Mouse (Mus musculus) testis, adult 2 months (tissue): Measurements from ENCODE around the gene Fbxl3. TPM values are rescaled to one million over a fixed set of nuclear protein-coding genes. Genes with fewer than 3 reads are reported as not detected.

Experiments used
- H3K27ac ChIP-seq: fragments of 200-500 bp; 2 replicates; pipeline ENCODE4 v1.5.1; 2012; ENCODE audit warnings: low read depth, low read length; ENCODE audit not compliant: control insufficient read depth, insufficient read depth
- H3K27me3 ChIP-seq: fragments of 200-500 bp; 2 replicates; pipeline ENCODE4 v1.6.1; 2012; ENCODE audit warnings: mild to moderate bottlenecking, low read length, moderate library complexity; ENCODE audit not compliant: control insufficient read depth, insufficient read depth
- H3K36me3 ChIP-seq: fragments of 200-500 bp; 2 replicates; pipeline ENCODE4 v1.6.1; 2012; ENCODE audit warnings: mild to moderate bottlenecking, low read length; ENCODE audit not compliant: control insufficient read depth, insufficient read depth
- H3K4me1 ChIP-seq: fragments of 200-500 bp; 2 replicates; pipeline ENCODE4 v1.6.1; 2012; ENCODE audit warnings: low read length; ENCODE audit not compliant: control insufficient read depth, insufficient read depth
- H3K4me3 ChIP-seq: fragments of 200-500 bp; 2 replicates; pipeline ENCODE4 v1.5.1; 2012; ENCODE audit warnings: low read depth, mild to moderate bottlenecking, low read length, moderate library complexity, mixed read lengths; ENCODE audit not compliant: control insufficient read depth
- CTCF ChIP-seq: fragments of 200-500 bp; IDR thresholded peaks from 2 replicates; pipeline ENCODE4 v1.5.1; 2012; ENCODE audit warnings: low read depth, mild to moderate bottlenecking, inconsistent platforms, low read length, moderate library complexity; ENCODE audit not compliant: control insufficient read depth, insufficient read depth, insufficient replicate concordance
- POLR2A ChIP-seq: fragments of 200-500 bp; IDR thresholded peaks from 2 replicates; pipeline ENCODE4 v1.6.1; 2012; ENCODE audit warnings: low read depth, mild to moderate bottlenecking, inconsistent platforms, low read length, moderate library complexity; ENCODE audit not compliant: control insufficient read depth
- polyA plus RNA-seq: library from polyadenylated mRNA; depleted of rRNA; stranded (reverse); fragments of >200 nt; gene quantifications from 2 replicates; pipeline ENCODE4 v1.2.3, GENCODE M21; 2012

Fbxl3 gene
- polyA plus RNA-seq, 1 experiment = 33.2 TPM

- no peaks in the 10 kb centered on the region for H3K4me1 ChIP-seq
- no peak for TF ChIP-seq POLR2A
- no peak for TF ChIP-seq CTCF
- H3K4me3 ChIP-seq = no peak overlapping the region
- H3K27me3 ChIP-seq = no peaks in the 10 kb centered on the region
- no peak overlapping the region for H3K27ac ChIP-seq
- no peaks in the 10 kb centered on the region for H3K36me3 ChIP-seq
Observed at GRCm38 (mm10) chr14:103102731-103103335, 3.5 kb upstream of the Fbxl3 start.

DNA sequence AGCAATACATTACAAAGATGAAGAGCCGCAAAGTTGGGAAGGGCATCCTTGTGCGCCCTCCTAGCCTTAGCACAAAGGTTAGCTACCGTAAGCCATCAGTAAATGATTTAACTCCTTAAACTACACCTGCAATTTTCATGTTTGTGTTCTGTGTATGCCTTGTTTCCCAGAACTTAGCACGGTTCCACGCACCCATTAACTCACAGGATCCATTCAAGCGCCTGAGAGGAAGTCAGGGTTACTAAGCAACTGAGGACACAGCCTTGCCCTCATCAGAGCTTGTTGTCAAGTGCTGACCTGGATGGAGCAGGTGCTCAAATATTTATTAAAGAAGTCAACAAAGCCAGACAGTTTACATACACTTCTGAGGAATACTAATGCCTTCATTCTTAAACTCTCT is 2.9 kb upstream of the Fbxl3 start:
- Histone ChIP-seq H3K4me1 (no peaks in the 10 kb centered on the region; the same call in 1 of the 2 replicates), H3K27me3 (no peaks in the 10 kb centered on the region), H3K27ac (no peak overlapping the region), H3K36me3 (no peaks in the 10 kb centered on the region), H3K4me3 (no peak overlapping the region)
- TF ChIP-seq CTCF = no peak

DNA sequence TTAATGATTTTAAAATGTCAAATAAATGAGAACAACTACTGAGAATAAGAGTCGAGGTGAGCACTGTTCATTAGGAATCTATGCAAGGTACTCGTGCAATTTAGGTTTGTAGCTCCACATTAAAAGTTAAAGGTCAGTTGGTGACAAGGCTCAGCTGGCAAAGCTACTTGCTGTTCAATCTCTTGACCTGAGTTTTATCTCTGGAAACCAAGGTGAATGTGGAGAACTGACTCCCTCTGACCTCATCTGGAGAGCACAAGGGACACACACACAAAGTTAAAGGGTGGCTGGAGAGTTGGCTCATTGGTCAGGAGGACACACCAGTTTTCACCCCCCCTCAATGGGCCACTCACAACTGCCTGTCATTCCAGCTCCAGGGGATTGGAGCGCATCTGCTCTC is 1.8 kb upstream of the Fbxl3 start:
- Histone ChIP-seq H3K4me3 (no peak overlapping the region), H3K27me3 (no peaks in the 10 kb centered on the region), H3K27ac (no peak overlapping the region), H3K4me1 (no peaks in the 10 kb centered on the region; the same call in 1 of the 2 replicates), H3K36me3 (no peaks in the 10 kb centered on the region)
- TF ChIP-seq POLR2A = no peak
- no peak for TF ChIP-seq CTCF

- no peak overlapping the region for H3K27ac ChIP-seq
Observed at GRCm38 (mm10) chr14:103100296-103100695, 930 bp upstream of the Fbxl3 start.

DNA sequence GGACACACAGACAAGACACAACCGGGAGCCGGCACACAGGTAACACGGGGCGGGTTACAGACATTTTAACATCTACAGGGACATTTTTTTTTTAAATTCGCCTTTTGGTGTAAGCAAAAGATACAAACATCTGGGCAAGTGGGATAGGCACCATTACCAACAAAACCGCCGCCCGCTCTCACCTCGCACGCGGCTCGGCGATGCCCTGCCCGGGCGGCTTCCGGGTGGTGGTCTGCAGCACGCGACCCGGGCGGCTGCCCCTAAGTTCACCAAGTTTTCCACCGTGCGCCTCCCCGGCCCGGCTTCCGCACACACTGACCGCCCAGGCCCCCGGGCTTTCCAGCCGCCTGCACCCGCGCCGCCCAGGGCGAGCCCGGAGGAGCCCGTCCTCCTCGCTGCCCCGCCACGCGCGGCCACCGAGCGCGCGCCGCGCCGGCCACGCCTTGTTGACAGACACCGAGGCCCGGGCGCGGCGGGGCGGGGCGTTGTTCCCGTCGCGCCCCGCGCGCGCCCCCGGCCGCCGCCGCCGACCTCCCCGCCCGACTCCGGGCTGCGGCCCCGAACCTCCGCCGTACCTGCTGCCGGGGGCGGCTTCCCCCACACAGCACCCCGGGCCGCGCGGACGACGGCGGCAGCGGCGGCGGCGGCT is 655 bp downstream of the Fbxl3 start:
- peak overlapping the region; percentile 96 for H3K27ac ChIP-seq
- H3K4me1 ChIP-seq = no peaks in the 10 kb centered on the region; the same call in 1 of the 2 replicates
- H3K4me3 ChIP-seq = peak overlapping the region; percentile 90
- no peaks in the 10 kb centered on the region for H3K27me3 ChIP-seq
- no peaks in the 10 kb centered on the region; the same call in 1 of the 2 replicates for H3K36me3 ChIP-seq
- TF ChIP-seq CTCF (no peak), POLR2A (peak; percentile 32; the same call in 1 of the 2 replicates)

More at GRCm38 (mm10) chr14:103100296-103100695, 930 bp upstream of the Fbxl3 start:
- Histone ChIP-seq H3K4me1 (no peaks in the 10 kb centered on the region; the same call in 1 of the 2 replicates), H3K36me3 (no peaks in the 10 kb centered on the region; the same call in 1 of the 2 replicates), H3K27me3 (no peaks in the 10 kb centered on the region), H3K4me3 (no peak overlapping the region)
- TF ChIP-seq CTCF = no peak
- TF ChIP-seq POLR2A = no peak

GRCm38 (mm10) chr14:103098213-103098586 is 1.2 kb downstream of the Fbxl3 start:
- TF ChIP-seq CTCF = no peak
- TF ChIP-seq POLR2A = no peak
- no peaks in the 10 kb centered on the region; the same call in 1 of the 2 replicates for H3K4me1 ChIP-seq
- peak overlapping the region; percentile 96 for H3K27ac ChIP-seq
- peak overlapping the region; percentile 90 for H3K4me3 ChIP-seq
- H3K27me3 ChIP-seq = no peaks in the 10 kb centered on the region
- no peaks in the 10 kb centered on the region; the same call in 1 of the 2 replicates for H3K36me3 ChIP-seq

GRCm38 (mm10) chr14:103096621-103097020 is 2.7 kb downstream of the Fbxl3 start:
- Histone ChIP-seq H3K4me1 (no peaks in the 10 kb centered on the region; the same call in 1 of the 2 replicates), H3K36me3 (no peaks in the 10 kb centered on the region; the same call in 1 of the 2 replicates), H3K4me3 (no peak overlapping the region), H3K27ac (no peak overlapping the region), H3K27me3 (no peaks in the 10 kb centered on the region)
- TF ChIP-seq POLR2A = no peak
- TF ChIP-seq CTCF = no peak
